Mouse (Mus musculus): ENCODE measurements around the gene Dhx34. TPM values are rescaled to one million over a fixed set of nuclear protein-coding genes. Genes with fewer than 3 reads are reported as not detected.

Gene Dhx34
- total and polyA plus RNA-seq, 3 experiments, result 5.8 to 13.6 TPM; not detected in 1

DNA sequence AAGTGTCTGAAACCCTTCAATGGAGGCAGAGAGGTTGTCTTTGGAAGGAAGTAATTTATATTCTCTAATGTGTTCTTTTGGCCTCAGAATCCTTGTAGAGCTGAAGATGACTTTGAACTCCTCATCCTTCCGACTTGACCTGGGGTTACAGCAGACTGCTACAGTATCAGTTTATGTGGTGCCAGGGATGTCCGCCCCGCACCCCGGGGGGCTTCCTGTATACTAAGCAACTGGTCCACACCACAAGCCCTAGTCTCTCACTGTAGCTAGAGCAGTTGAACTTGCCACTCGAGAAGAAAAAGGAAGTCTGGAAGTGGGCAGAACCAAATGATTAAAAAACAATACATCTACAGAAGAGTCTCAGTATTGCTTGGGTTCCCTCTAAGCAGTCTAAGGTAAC lies 42.0 kb upstream of the Dhx34 start:
- Histone ChIP-seq H3K27ac (ENCODE audit: control insufficient read depth, low read depth, low read length) (peak overlapping the region; percentile 31; the same call in 1 of the 2 replicates), H3K27me3 (ENCODE audit: control insufficient read depth in 1 of 2, insufficient read depth in 2 of 2, low read length in 2 of 2) (no peaks in the 10 kb centered on the region), H3K9me3 (replicated peaks; ENCODE audit: insufficient read depth, low read length) (no peaks in the 10 kb centered on the region), H3K36me3 (ENCODE audit: control insufficient read depth in 1 of 2, insufficient read depth in 2 of 2, low read length in 2 of 2) (peaks cover 0 to 10% of the 10 kb centered on the region in 2 experiments; a peak in 2 of 4 replicates), H3K4me1 (ENCODE audit: control insufficient read depth in 1 of 2, insufficient read depth in 2 of 2, low read length in 2 of 2) (peaks cover 2 to 12% of the 10 kb centered on the region in 2 experiments; a peak in 3 of 4 replicates), H3K4me3 (ENCODE audit: control insufficient read depth in 1 of 2, insufficient read depth in 1 of 2, low read depth in 2 of 2, low read length in 2 of 2) (peak overlapping the region; percentile 9 to 15; a peak in 1 of 4 replicates), H3K79me2 (ENCODE audit: control insufficient read depth, insufficient read depth, low read length, poor library complexity) (no peaks in the 10 kb centered on the region), H3K9ac (ENCODE audit: control insufficient read depth, low read depth, low read length, poor library complexity, severe bottlenecking) (peak overlapping the region; percentile 36)
- no peak for TF ChIP-seq NELFE (IDR thresholded peaks at IDR 0.05; ENCODE audit: low read depth, low read length)
- TF ChIP-seq RCOR1 (IDR thresholded peaks at IDR 0.05; ENCODE audit: low read depth, low read length), result no peak
- TF ChIP-seq ELF1 (IDR thresholded peaks at IDR 0.05; ENCODE audit: low read depth, low read length), result no peak
- no peak for TF ChIP-seq MYC (IDR thresholded peaks at IDR 0.05; ENCODE audit: low read depth, low read length)
- no peak for TF ChIP-seq E2F4 (IDR thresholded peaks at IDR 0.05; ENCODE audit: borderline replicate concordance, low read depth, low read length)
- TF ChIP-seq HCFC1 (IDR thresholded peaks at IDR 0.05; ENCODE audit: low read depth, low read length), result no peak
- no peak for TF ChIP-seq MXI1 (IDR thresholded peaks at IDR 0.05; ENCODE audit: low read depth, low read length)
- no peak for TF ChIP-seq MAFK (IDR thresholded peaks at IDR 0.05; ENCODE audit: borderline replicate concordance, low read depth, low read length)
- TF ChIP-seq ETS1 (IDR thresholded peaks at IDR 0.05; ENCODE audit: low read depth, low read length), result no peak
- no peak for TF ChIP-seq ZMIZ1 (IDR thresholded peaks at IDR 0.05; ENCODE audit: low read depth, low read length)
- TF ChIP-seq ZKSCAN1 (IDR thresholded peaks at IDR 0.05; ENCODE audit: low read depth, low read length), result no peak
- TF ChIP-seq CHD1 (IDR thresholded peaks at IDR 0.05; ENCODE audit: low read depth, low read length), result no peak
- TF ChIP-seq GATA1 (IDR thresholded peaks at IDR 0.05; ENCODE audit: low read depth, low read length), result no peak
- no peak for TF ChIP-seq NRF1 (IDR thresholded peaks at IDR 0.05; ENCODE audit: insufficient read depth, low read depth, low read length, poor library complexity, severe bottlenecking)
- peak; percentile 65 for DNase-seq (ENCODE audit: low read depth, low spot score)

DNA sequence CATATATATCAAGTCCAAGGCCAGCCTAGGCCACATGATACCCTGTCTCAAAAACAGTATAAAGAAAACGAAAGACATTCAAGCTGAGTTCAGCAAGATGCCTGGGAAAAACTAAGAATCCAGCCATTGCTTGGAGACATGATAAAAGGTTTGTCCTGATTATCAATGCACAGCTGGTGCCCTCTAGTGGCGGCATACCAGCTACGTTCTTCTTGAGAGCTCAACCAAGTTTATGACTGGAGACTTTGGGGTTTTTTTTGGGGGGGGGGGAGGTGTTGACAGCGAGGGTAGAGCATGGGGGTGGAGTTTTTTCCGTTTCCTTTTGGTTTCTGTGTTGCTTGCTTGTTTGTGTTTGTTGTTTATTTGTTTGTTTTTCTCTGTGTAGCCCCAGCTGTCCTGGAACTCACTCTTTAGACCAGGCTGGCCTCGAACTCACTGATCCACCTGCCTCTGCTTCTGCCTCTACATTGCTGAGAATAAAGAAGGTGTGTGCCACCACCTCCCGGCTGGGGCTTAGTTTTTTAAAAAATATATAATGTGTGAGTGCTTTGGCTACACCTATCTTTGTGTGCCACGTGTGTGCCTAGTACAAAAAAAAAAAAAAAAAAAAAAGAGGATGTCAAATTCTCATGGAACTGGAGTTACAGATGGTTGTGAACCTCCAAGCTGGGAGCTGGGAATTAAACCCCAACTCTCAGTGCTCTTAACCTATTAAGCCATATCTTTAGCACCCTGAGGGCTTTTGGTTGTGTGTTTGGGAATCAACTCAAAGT lies 41.4 kb upstream of the Dhx34 start:
- peaks cover 2 to 12% of the 10 kb centered on the region in 2 experiments; a peak in 3 of 4 replicates for H3K4me1 ChIP-seq (ENCODE audit: control insufficient read depth in 1 of 2, insufficient read depth in 2 of 2, low read length in 2 of 2)
- DNase-seq (ENCODE audit: low read depth, low spot score), result peak; percentile 93
- no peaks in the 10 kb centered on the region for H3K9me3 ChIP-seq (replicated peaks; ENCODE audit: insufficient read depth, low read length)
- H3K4me3 ChIP-seq (ENCODE audit: control insufficient read depth in 1 of 2, insufficient read depth in 1 of 2, low read depth in 2 of 2, low read length in 2 of 2), result peak overlapping the region; percentile 14 to 15; a peak in 2 of 4 replicates
- H3K27ac ChIP-seq (ENCODE audit: control insufficient read depth, low read depth, low read length), result peak overlapping the region; percentile 31; the same call in 1 of the 2 replicates
- H3K36me3 ChIP-seq (ENCODE audit: control insufficient read depth in 1 of 2, insufficient read depth in 2 of 2, low read length in 2 of 2), result peaks cover 0 to 10% of the 10 kb centered on the region in 2 experiments; a peak in 2 of 4 replicates
- no peaks in the 10 kb centered on the region for H3K79me2 ChIP-seq (ENCODE audit: control insufficient read depth, insufficient read depth, low read length, poor library complexity)
- no peaks in the 10 kb centered on the region for H3K27me3 ChIP-seq (ENCODE audit: control insufficient read depth in 1 of 2, insufficient read depth in 2 of 2, low read length in 2 of 2)
- peak overlapping the region; percentile 22; the same call in 1 of the 2 replicates for H3K9ac ChIP-seq (ENCODE audit: control insufficient read depth, low read depth, low read length, poor library complexity, severe bottlenecking)
- peak; percentile 77 for TF ChIP-seq MXI1 (IDR thresholded peaks at IDR 0.05; ENCODE audit: low read depth, low read length)
- TF ChIP-seq MEF2A (IDR thresholded peaks at IDR 0.05; ENCODE audit: extremely low read depth, insufficient replicate concordance, low read depth, low read length, poor library complexity, severe bottlenecking), result no peak
- no peak for TF ChIP-seq MYC (IDR thresholded peaks at IDR 0.05; ENCODE audit: low read depth, low read length)
- TF ChIP-seq ETS1 (IDR thresholded peaks at IDR 0.05; ENCODE audit: low read depth, low read length), result no peak
- no peak for TF ChIP-seq JUND (IDR thresholded peaks at IDR 0.05; ENCODE audit: low read depth, low read length)
- no peak for TF ChIP-seq TBP (IDR thresholded peaks at IDR 0.05; ENCODE audit: low read depth, low read length)
- no peak; the same call in 1 of the 2 replicates for TF ChIP-seq MAX (IDR thresholded peaks at IDR 0.05; ENCODE audit: low read length)
- no peak for TF ChIP-seq GABPA (IDR thresholded peaks at IDR 0.05; ENCODE audit: low read depth, low read length)
- TF ChIP-seq BHLHE40 (IDR thresholded peaks at IDR 0.05; ENCODE audit: borderline replicate concordance, low read depth, low read length), result no peak
- TF ChIP-seq MAZ (IDR thresholded peaks at IDR 0.05; ENCODE audit: low read depth, low read length), result no peak
- TF ChIP-seq CHD1 (IDR thresholded peaks at IDR 0.05; ENCODE audit: low read depth, low read length), result no peak
- no peak for TF ChIP-seq MYB (IDR thresholded peaks at IDR 0.05; ENCODE audit: low read depth, low read length)
- 0 out of 2 replicates have a peak, but pooled peaks have one; percentile 26 for TF ChIP-seq USF1 (IDR thresholded peaks at IDR 0.05; ENCODE audit: low read depth, low read length)
- no peak for TF ChIP-seq ELF1 (IDR thresholded peaks at IDR 0.05; ENCODE audit: low read depth, low read length)
- TF ChIP-seq POLR2A (IDR thresholded peaks at IDR 0.05; ENCODE audit: control insufficient read depth in 1 of 2, insufficient read depth in 1 of 2, low read depth in 1 of 2, low read length in 2 of 2, poor library complexity in 1 of 2), result no peak
- peak; percentile 78 to 86 (median 82) for TF ChIP-seq CTCF (IDR thresholded peaks at IDR 0.05 in 2 of 3, conservative IDR thresholded peaks at IDR 0.05 in 1 of 3; ENCODE audit: control insufficient read depth in 1 of 3, insufficient read depth in 1 of 3, low read depth in 2 of 3, low read length in 3 of 3, poor library complexity in 1 of 3, severe bottlenecking in 1 of 3)
- TF ChIP-seq POLR2AphosphoS2 (IDR thresholded peaks at IDR 0.05; ENCODE audit: low read length), result no peak
- no peak for TF ChIP-seq ZKSCAN1 (IDR thresholded peaks at IDR 0.05; ENCODE audit: low read depth, low read length)
- TF ChIP-seq HCFC1 (IDR thresholded peaks at IDR 0.05; ENCODE audit: low read depth, low read length), result no peak
- TF ChIP-seq GATA1 (IDR thresholded peaks at IDR 0.05; ENCODE audit: low read depth, low read length), result peak; percentile 27; the same call in 1 of the 2 replicates
- no peak for TF ChIP-seq UBTF (IDR thresholded peaks at IDR 0.05; ENCODE audit: borderline replicate concordance, insufficient read depth, low read depth, low read length)
- TF ChIP-seq CHD2 (IDR thresholded peaks at IDR 0.05; ENCODE audit: low read length), result no peak

Data from MEL (cell line).